ENCODE assay signal across 17 mouse cellular contexts in the genomic region with DNA sequence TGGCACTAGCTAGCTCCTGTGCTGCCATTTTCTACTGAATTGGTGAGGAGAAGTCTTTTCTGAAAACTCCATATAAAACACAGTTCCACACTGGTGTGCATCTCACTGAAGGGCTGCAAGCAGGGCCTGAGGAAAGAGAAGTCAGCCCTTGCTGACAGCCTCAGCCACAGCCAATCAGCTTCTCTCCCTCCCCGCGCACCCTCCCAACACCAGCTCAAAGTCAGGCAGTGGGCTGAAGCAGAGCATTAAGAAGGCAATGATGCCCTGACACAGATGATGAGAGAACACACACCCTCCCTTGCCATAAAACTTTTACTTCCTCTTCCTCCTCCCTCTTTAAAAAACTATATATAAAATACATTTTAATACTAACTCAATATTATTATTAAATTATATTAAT. TPM values are rescaled to one million over a fixed set of nuclear protein-coding genes. Genes with fewer than 3 reads are reported as not detected.
A peak's percentile ranks its signal among the peaks of the same experiment; 100 is the strongest.
DNase-seq lines count a peak whose midpoint lies in the region; TF ChIP-seq lines count a peak whose summit lies in the region.
"Had no signal": no experiment of that assay in that cellular context is flagged by ENCODE, and none has a peak within 500 bp of the region (broad histone marks: within the 10 kb centered on the region; RNA-seq: fewer than 3 reads in every experiment).

No protein-coding gene starts in this region.

- peak; percentile 89 for DNase-seq in heart, adult 11 months
- DNase-seq in heart, postnatal 36 days, result no peak
- DNase-seq in spleen, adult 2 months (ENCODE audit: low read depth in 1 of 2, low spot score in 2 of 2), result peak; percentile 56 to 71
- DNase-seq in thymus, postnatal 14 days, result peak; percentile 58
- DNase-seq in gastrocnemius, postnatal 10 days, result no peak
- DNase-seq in lung, postnatal 25 days (ENCODE audit: low spot score), result no peak
- no peak for DNase-seq in kidney, adult 9 months
- DNase-seq: gastrocnemius, postnatal 25 days; midbrain, embryonic 14.5 days; right cerebral cortex, postnatal 14 days had no signal

- H3K36me3 ChIP-seq in spleen, adult 2 months (ENCODE audit: control insufficient read depth, insufficient read depth, low read length), result no peaks in the 10 kb centered on the region
- H3K36me3 ChIP-seq: embryonic facial prominence, embryonic 13.5 days; heart, embryonic 10.5 days; lung, embryonic 15.5 days; neural tube, embryonic 15.5 days had no signal

- peaks cover 44% of the 10 kb centered on the region for H3K4me1 ChIP-seq in brown adipose tissue, adult 24 weeks (ENCODE audit: control insufficient read depth, insufficient read depth, insufficient read length, low read length)
- H3K4me1 ChIP-seq in spleen, adult 2 months (ENCODE audit: control insufficient read depth, insufficient read depth, insufficient read length), result peaks cover 25% of the 10 kb centered on the region
- H3K4me1 ChIP-seq: neural tube, embryonic 15.5 days had no signal

- no peak for TF ChIP-seq CTCF in spleen, adult 2 months (IDR thresholded peaks at IDR 0.05; ENCODE audit: extremely low read depth, insufficient read depth, insufficient read length, insufficient replicate concordance)

- TF ChIP-seq POLR2A in spleen, adult 2 months (IDR thresholded peaks at IDR 0.05; ENCODE audit: low read depth, low read length), result no peak

- intact Hi-C loops in heart, postnatal 36 days (cut with DNase I), result no loop called here

- no peak overlapping the region for H3K4me3 ChIP-seq in brown adipose tissue, adult 24 weeks (ENCODE audit: insufficient read depth, low read depth, low read length)
- H3K4me3 ChIP-seq in spleen, adult 2 months (ENCODE audit: extremely low read depth, insufficient read depth, insufficient read length), result no peak overlapping the region
- H3K4me3 ChIP-seq: embryonic facial prominence, embryonic 13.5 days; heart, embryonic 10.5 days; lung, embryonic 15.5 days; neural tube, embryonic 15.5 days had no signal

- H3K27me3 ChIP-seq in spleen, adult 2 months (ENCODE audit: control insufficient read depth, insufficient read depth, low read length), result no peaks in the 10 kb centered on the region
- H3K27me3 ChIP-seq: embryonic facial prominence, embryonic 13.5 days; lung, embryonic 15.5 days; neural tube, embryonic 15.5 days had no signal

- H3K27ac ChIP-seq in brown adipose tissue, adult 24 weeks (replicated peaks; ENCODE audit: low read depth, low read length), result peak overlapping the region; percentile 42
- H3K27ac ChIP-seq in spleen, adult 2 months (ENCODE audit: insufficient read depth, low read length), result peak overlapping the region; percentile 33; the same call in 1 of the 2 replicates
- H3K27ac ChIP-seq: embryonic facial prominence, embryonic 13.5 days; heart, embryonic 10.5 days; hindbrain, embryonic 14.5 days; liver, embryonic 14.5 days; lung, embryonic 15.5 days; neural tube, embryonic 15.5 days had no signal

- 53% methylated on average over 2 of the region's 2 CpGs for WGBS in spleen, adult 2 months

RNA-seq across cellular contexts. Expression of gene Lnx2, which starts 16.4 kb away (rescaled TPM):
- total RNA-seq in heart, postnatal 36 days (2021), result 10 to 100 TPM in 1 of 2 experiments, 1 to 10 TPM in 1; 10.0 to 10.8 TPM
- polyA plus RNA-seq in brown adipose tissue, adult 24 weeks (2012; ENCODE audit: insufficient read depth, insufficient read length, missing spikeins), result 6.6 and 7.0 TPM in 2 replicates
- 21.3 and 35.7 TPM in 2 replicates for polyA plus RNA-seq in spleen, adult 2 months (2012; rRNA removed)
- 1 to 10 TPM; 6.7 to 7.4 TPM for total RNA-seq in gastrocnemius, postnatal 10 days (2021)

RNA-seq across cellular contexts. Expression of gene Polr1d, which starts 16.8 kb away (rescaled TPM):
- 10 to 100 TPM; 69.4 to 72.8 TPM for total RNA-seq in heart, postnatal 36 days (2021)
- 203 and 223 TPM in 2 replicates for polyA plus RNA-seq in brown adipose tissue, adult 24 weeks (2012; ENCODE audit: insufficient read depth, insufficient read length, missing spikeins)
- 24.2 and 30.5 TPM in 2 replicates for polyA plus RNA-seq in spleen, adult 2 months (2012; rRNA removed)
- 100 to 1,000 TPM; 103 to 116 TPM for total RNA-seq in gastrocnemius, postnatal 10 days (2021)

Comparison
In these comparisons a context has a peak if more than half of its experiments do, and no peak if none do; other contexts are left out.
1. DNase-seq: peak in heart, adult 11 months (single experiment), spleen, adult 2 months (2 of 2) and thymus, postnatal 14 days (single experiment); none in heart, postnatal 36 days (0 of 2), gastrocnemius, postnatal 10 days (single experiment), lung, postnatal 25 days (single experiment) and kidney, adult 9 months (single experiment).